Mouse (Mus musculus) lung, adult 2 months (tissue): Measurements from ENCODE around the gene Porcn.

ENCODE experiments used
- CTCF ChIP-seq: fragments of 200-500 bp; IDR thresholded peaks from 2 replicates; pipeline ENCODE4 v1.5.1; 2011; ENCODE audit warnings: mild to moderate bottlenecking, low read length, control low read depth; ENCODE audit not compliant: insufficient read depth
- POLR2A ChIP-seq: fragments of 200-500 bp; IDR thresholded peaks from 2 replicates; pipeline ENCODE4 v1.6.1; 2011; ENCODE audit warnings: low read depth, mild to moderate bottlenecking, control low read depth, low read length, borderline replicate concordance; ENCODE audit errors: extremely low read depth

- TF ChIP-seq CTCF: no peak
- no peak for TF ChIP-seq POLR2A
Observed at GRCm38 (mm10) chrX:8233602-8234001, 27.3 kb upstream of the Porcn start.
